Mouse (Mus musculus): Measurements from ENCODE around the gene Zc3h12d.

DNA sequence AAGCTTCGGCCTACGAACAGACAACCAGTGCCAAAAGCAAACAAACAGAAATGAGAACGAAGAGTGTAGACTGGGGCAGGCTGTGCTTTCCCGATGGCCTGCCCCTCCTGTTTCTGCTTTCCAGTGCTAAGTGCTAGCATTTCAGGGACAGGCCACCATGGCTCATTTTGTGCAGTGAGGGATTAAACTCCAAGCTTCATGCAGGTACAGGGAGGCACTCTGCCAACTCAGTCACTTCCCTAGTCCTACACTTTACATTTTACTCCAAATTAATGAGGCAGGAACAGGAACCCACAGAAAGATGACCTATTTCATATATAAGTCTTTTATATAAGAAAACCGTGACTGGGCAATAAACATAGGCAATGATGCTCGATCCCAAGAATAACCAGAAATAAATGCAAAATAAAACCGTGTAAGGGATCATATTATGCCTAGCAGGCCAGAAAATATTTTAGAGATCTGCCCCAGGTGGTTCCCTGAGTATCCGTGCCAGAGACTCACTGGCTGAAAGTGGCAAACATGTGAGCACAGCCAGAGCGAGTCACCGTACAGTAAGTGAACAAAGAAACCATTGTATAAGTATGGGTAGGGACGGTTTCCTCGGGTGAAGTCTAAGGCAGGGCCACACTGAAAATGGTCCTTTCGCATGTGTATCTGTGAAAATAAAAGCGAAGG, 29.1 kb downstream of the Zc3h12d start:
- TF ChIP-seq CTCF (IDR thresholded peaks at IDR 0.05; ENCODE audit: borderline replicate concordance, extremely low read depth, insufficient read depth, insufficient read length) (no peak), POLR2A (IDR thresholded peaks at IDR 0.05; ENCODE audit: borderline replicate concordance, extremely low read depth, insufficient read depth, insufficient read length, poor library complexity, severe bottlenecking) (no peak)
